Mouse (Mus musculus) CD4-positive helper T cell, adult 2 months (primary cell): ENCODE results near the gene Bpgm.

Experiments used
- DNase-seq: peaks from one replicate; pipeline ENCODE4 v3.0.0-alpha.2; 2012; ENCODE audit warnings: low read depth, missing footprints, low spot score

Bpgm gene

GRCm38 (mm10) chr6:34483811-34484210 is 7.8 kb downstream of the Bpgm start:
- no peak for DNase-seq

- DNase-seq, result no peak
Observed at GRCm38 (mm10) chr6:34486071-34486626, 10.1 kb downstream of the Bpgm start.

- no peak for DNase-seq
Observed at GRCm38 (mm10) chr6:34493327-34494095, 17.5 kb downstream of the Bpgm start.

GRCm38 (mm10) chr6:34495140-34495551 is 19.1 kb downstream of the Bpgm start:
- peak; percentile 60 for DNase-seq

- no peak for DNase-seq
Observed at GRCm38 (mm10) chr6:34497991-34498625, 22.1 kb downstream of the Bpgm start.

GRCm38 (mm10) chr6:34502291-34502690 is 26.3 kb downstream of the Bpgm start:
- DNase-seq, result no peak

GRCm38 (mm10) chr6:34505957-34506356 is 29.9 kb downstream of the Bpgm start:
- DNase-seq, result no peak

GRCm38 (mm10) chr6:34507581-34507980 is 31.6 kb downstream of the Bpgm start:
- peak; percentile 19 for DNase-seq

GRCm38 (mm10) chr6:34508016-34508415 is 32.0 kb downstream of the Bpgm start:
- DNase-seq, result no peak

- no peak for DNase-seq
Observed at GRCm38 (mm10) chr6:34510277-34510676, 34.3 kb downstream of the Bpgm start.

GRCm38 (mm10) chr6:34511410-34511809 is 35.4 kb downstream of the Bpgm start:
- peak; percentile 14 for DNase-seq

GRCm38 (mm10) chr6:34512741-34513140 is 36.7 kb downstream of the Bpgm start:
- DNase-seq, result no peak

- no peak for DNase-seq
Observed at GRCm38 (mm10) chr6:34514655-34515054, 38.6 kb downstream of the Bpgm start.

GRCm38 (mm10) chr6:34515098-34515782 is 39.2 kb downstream of the Bpgm start:
- no peak for DNase-seq

- no peak for DNase-seq
Observed at GRCm38 (mm10) chr6:34515783-34516099, 39.7 kb downstream of the Bpgm start.

- no peak for DNase-seq
Observed at GRCm38 (mm10) chr6:34517750-34518149, 41.7 kb downstream of the Bpgm start.

- no peak for DNase-seq
Observed at GRCm38 (mm10) chr6:34519087-34519486, 43.1 kb downstream of the Bpgm start.

GRCm38 (mm10) chr6:34520491-34520890 is 44.5 kb downstream of the Bpgm start:
- no peak for DNase-seq

- DNase-seq, result no peak
Observed at GRCm38 (mm10) chr6:34520912-34521311, 44.9 kb downstream of the Bpgm start.

- no peak for DNase-seq
Observed at GRCm38 (mm10) chr6:34523476-34523875, 47.5 kb downstream of the Bpgm start.

- DNase-seq, result no peak
Observed at GRCm38 (mm10) chr6:34525499-34525924, 49.5 kb downstream of the Bpgm start.

- no peak for DNase-seq
Observed at GRCm38 (mm10) chr6:34525927-34526326, 49.9 kb downstream of the Bpgm start.
